Mouse (Mus musculus): ENCODE measurements around the gene Eif2ak3. TPM values are rescaled to one million over a fixed set of nuclear protein-coding genes. Genes with fewer than 3 reads are reported as not detected.

Gene Eif2ak3
- polyA plus RNA-seq, 1 experiment from 2014 or later: 8.2 TPM

DNA sequence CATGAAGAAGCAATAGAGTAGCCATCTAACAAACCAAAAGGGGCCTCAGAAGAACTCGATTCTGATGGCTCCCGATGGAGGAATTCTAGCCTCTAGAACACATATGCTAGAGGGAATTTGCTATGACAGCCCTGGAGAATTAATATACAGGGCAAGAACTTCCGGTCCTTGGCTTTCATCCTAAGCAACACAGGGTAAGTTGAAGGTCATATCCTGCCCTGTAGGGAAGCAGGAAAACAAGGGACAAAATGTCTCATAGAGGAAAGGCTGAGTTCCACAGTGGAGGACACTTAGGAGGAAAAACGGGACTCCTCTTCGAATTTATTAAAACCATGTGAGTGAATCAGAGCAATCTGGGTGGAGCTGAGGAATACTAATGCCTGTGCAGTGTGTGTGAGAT, 1.3 kb upstream of the Eif2ak3 start:
- 73% methylated on average over 5 of the region's 5 CpGs for WGBS
- H3K4me3 ChIP-seq: no peak overlapping the region
- DNase-seq (ENCODE audit: low spot score): no peak
- H3K36me3 ChIP-seq: no peaks in the 10 kb centered on the region
- peak overlapping the region; percentile 91; the same call in 1 of the 2 replicates for H3K27ac ChIP-seq
- H3K27me3 ChIP-seq (ENCODE audit: insufficient read depth, poor library complexity, severe bottlenecking): no peaks in the 10 kb centered on the region
- H3K9me3 ChIP-seq: no peaks in the 10 kb centered on the region
- H3K4me1 ChIP-seq: peaks cover 27% of the 10 kb centered on the region

DNA sequence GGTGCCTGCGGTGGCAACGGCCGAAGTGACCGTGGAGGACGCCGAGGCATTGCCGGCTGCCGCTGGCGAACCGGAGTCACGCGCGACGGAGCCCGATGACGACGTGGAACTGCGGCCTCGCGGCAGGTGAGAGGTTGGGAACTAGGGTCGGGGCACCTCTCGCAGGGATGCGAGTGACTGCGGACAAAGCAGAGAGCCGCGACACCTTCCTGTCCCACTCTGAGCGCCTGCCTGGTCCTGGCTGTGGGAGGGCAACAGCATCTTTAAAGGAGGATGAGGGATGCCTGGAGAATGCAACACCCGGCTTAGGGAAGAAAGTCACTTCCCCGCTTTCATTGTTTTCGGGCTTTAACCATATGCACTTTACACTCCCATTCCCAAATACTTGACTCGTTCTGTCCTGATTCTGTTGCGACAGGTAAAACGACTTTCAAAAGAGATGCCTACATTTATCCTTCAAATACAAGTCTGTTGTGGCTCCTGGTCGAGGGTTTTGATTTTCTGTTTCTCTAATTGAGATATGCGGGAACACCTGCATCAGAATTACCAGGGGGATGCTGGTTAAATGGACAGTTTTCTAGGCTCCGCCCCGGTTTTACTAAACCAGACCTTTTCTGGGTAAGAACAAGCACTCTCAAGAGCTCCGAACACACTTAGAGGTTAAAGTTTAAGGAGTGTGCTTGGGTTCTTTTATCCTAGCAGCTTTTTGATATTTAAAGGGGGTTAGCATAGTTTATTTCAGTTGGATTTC, 756 bp downstream of the Eif2ak3 start:
- Histone ChIP-seq H3K27ac (peak overlapping the region; percentile 91), H3K9me3 (no peaks in the 10 kb centered on the region), H3K4me1 (peaks cover 27% of the 10 kb centered on the region), H3K4me3 (peak overlapping the region; percentile 96), H3K36me3 (no peaks in the 10 kb centered on the region), H3K27me3 (ENCODE audit: insufficient read depth, poor library complexity, severe bottlenecking) (no peaks in the 10 kb centered on the region)
- 3% methylated on average over 38 of the region's 38 CpGs for WGBS
- no peak for DNase-seq (ENCODE audit: low spot score)

DNA sequence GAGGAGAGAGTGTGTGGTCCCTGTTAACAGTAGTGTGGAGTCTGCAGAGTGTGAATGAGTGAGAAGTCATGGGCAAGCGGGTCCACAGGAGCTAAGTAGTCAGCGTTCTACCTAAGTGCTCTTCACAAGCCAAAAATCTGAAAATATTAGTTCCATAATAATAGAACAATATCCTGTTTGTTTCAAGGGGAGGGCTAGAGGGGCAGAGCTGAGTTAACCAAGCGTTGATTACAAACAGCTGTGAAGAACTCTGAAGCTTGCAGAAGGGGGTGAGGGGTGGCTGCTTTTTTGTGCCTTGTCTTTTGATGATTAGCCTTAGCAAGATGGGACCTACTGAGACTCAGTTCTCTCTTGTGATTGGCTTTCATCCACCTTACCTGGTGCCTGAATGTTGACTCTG, 3.1 kb downstream of the Eif2ak3 start:
- no peak overlapping the region for H3K27ac ChIP-seq
- WGBS: 52% methylated on average over 3 of the region's 3 CpGs
- no peak overlapping the region for H3K4me3 ChIP-seq

DNA sequence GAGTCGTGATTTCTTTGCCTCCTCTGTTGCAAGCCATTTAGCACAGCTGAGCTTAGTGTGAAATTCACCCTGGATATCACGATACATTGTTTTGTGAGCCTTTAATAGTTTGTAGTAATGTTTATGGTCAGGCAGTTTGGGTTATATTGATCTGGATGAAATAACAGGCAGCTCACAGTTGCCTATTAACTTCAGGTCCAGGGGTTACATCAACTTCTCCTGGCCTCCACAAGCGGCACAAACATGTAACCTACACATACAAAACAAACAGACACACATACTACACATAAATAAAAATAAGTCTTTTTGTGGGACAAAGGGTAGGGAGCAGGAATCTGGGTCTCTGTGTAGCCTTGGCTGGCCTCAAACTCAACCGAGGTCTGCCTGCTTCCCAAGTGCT, 9.1 kb downstream of the Eif2ak3 start:
- H3K27ac ChIP-seq: no peak overlapping the region
- DNase-seq (ENCODE audit: low spot score): no peak
- H3K27me3 ChIP-seq (ENCODE audit: insufficient read depth, poor library complexity, severe bottlenecking): no peaks in the 10 kb centered on the region
- H3K36me3 ChIP-seq: no peaks in the 10 kb centered on the region
- WGBS: 76% methylated on average over 4 of the region's 4 CpGs
- no peak overlapping the region for H3K4me3 ChIP-seq
- no peaks in the 10 kb centered on the region for H3K4me1 ChIP-seq
- no peaks in the 10 kb centered on the region for H3K9me3 ChIP-seq

More for the DNA sequence above, 3.1 kb downstream of the Eif2ak3 start:
- H3K36me3 ChIP-seq: no peaks in the 10 kb centered on the region
- peaks cover 27% of the 10 kb centered on the region for H3K4me1 ChIP-seq
- H3K9me3 ChIP-seq: no peaks in the 10 kb centered on the region
- H3K27me3 ChIP-seq (ENCODE audit: insufficient read depth, poor library complexity, severe bottlenecking): no peaks in the 10 kb centered on the region
- no peak for DNase-seq (ENCODE audit: low spot score)

DNA sequence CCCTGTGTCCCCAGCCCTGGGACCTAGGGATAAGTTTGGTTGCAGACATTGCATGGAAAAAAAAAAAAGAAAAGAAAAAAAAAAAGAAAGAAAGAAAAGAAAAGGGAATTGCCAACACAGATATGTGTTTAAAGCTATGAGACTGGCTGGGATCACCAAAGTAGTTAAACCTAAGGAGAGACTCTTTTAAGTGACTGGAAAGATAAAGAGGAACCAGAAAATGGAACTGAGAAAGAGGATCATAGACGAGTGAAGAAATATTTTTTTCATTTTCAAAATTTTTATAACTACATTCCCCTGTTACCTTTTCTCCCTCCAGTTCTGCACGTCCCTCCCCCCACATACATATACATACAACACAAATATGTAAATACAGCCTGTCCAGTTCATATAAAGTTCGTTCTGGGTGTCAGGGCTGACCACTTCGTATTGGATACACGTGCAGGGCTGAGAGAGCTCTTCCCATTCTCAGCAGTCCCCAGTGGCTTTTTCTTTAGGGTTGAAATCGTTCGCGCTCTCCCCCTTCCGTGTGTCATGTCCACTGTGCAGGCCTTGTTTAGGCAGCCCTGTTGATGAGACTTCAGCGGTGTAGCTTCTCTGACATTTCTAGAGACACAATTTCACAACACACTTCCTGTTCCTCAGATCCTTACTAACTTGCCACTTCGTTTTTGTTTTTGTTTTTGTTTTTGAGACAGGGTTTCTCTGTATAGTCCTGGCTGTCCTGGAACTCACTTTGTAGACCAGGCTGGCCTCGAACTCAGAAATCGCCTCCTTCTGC, 11.4 kb downstream of the Eif2ak3 start:
- H3K27ac ChIP-seq: no peak overlapping the region
- H3K9me3 ChIP-seq: no peaks in the 10 kb centered on the region
- WGBS: 90% methylated on average over 13 of the region's 13 CpGs
- peaks cover 16% of the 10 kb centered on the region for H3K36me3 ChIP-seq
- no peak overlapping the region for H3K4me3 ChIP-seq
- DNase-seq (ENCODE audit: low spot score): no peak
- H3K27me3 ChIP-seq (ENCODE audit: insufficient read depth, poor library complexity, severe bottlenecking): no peaks in the 10 kb centered on the region
- H3K4me1 ChIP-seq: no peaks in the 10 kb centered on the region

DNA sequence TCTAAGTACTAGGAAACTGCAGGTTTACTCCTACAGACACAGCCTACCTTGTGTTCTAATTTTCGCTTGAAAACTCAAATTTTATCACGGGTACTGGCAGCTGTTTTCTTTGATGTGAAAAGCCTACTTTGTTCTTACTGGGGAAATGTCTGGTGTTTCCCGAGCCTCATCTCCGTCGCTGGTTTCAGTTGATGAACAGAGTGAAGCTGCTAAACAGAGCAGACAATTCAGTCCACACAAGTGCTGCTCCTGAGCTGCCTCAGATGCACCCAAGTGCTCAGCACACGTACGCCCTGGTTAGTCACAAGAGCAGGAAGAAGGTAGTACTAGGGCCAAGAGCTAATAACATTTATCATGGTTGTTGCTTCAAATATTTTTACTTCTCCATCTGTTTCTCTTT, 18.4 kb downstream of the Eif2ak3 start:
- DNase-seq (ENCODE audit: low spot score): no peak
- Histone ChIP-seq H3K9me3 (no peaks in the 10 kb centered on the region), H3K27ac (no peak overlapping the region), H3K36me3 (peaks cover 16% of the 10 kb centered on the region), H3K4me1 (no peaks in the 10 kb centered on the region), H3K4me3 (no peak overlapping the region), H3K27me3 (ENCODE audit: insufficient read depth, poor library complexity, severe bottlenecking) (no peaks in the 10 kb centered on the region)
- 79% methylated on average over 7 of the region's 7 CpGs for WGBS

DNA sequence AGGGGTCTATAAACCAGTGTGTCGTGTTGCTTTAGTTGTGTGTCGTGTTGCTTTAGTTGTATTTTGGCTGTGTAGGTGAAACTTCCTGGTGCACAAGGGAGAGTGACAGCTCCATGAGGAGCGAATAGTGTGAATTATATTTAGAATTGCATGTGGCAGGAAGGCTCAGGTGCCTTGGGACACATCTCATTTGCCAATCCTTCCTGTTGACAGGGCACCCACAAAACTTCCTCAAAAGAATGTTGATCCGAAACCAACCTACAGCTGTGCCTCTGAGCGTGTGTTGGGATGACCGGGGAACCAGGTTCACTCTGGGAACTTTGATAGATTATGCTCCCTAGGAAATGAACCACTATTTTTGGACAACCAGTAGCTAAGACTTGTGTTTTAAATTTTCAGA, 20.0 kb downstream of the Eif2ak3 start:
- H3K9me3 ChIP-seq: no peaks in the 10 kb centered on the region
- no peak overlapping the region for H3K27ac ChIP-seq
- H3K4me3 ChIP-seq: no peak overlapping the region
- no peak for DNase-seq (ENCODE audit: low spot score)
- no peaks in the 10 kb centered on the region for H3K27me3 ChIP-seq (ENCODE audit: insufficient read depth, poor library complexity, severe bottlenecking)
- H3K4me1 ChIP-seq: no peaks in the 10 kb centered on the region
- WGBS: 88% methylated on average over 6 of the region's 6 CpGs
- H3K36me3 ChIP-seq: peaks cover 10% of the 10 kb centered on the region

DNA sequence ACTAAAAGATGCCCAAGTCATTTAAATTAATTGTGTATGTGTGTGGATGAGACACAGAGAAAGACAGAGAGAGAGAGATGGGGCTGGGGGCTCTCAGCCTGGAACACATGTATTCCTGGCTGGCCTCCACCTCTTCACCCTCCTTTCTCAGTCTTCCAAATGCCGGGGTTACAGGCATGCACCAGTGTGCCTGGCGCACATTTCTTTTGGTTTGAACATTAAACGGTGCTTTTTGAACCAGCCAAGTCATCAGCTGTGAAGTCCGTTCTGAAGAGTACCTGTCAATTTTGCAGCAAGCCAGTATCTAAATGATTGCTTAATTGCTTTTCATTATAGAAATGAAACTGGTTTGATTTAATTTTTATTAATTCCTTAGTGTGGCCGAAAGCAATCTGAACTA, 22.4 kb downstream of the Eif2ak3 start:
- 83% methylated on average over 5 of the region's 5 CpGs for WGBS
- no peaks in the 10 kb centered on the region for H3K27me3 ChIP-seq (ENCODE audit: insufficient read depth, poor library complexity, severe bottlenecking)
- no peaks in the 10 kb centered on the region; the same call in 1 of the 2 replicates for H3K36me3 ChIP-seq

DNA sequence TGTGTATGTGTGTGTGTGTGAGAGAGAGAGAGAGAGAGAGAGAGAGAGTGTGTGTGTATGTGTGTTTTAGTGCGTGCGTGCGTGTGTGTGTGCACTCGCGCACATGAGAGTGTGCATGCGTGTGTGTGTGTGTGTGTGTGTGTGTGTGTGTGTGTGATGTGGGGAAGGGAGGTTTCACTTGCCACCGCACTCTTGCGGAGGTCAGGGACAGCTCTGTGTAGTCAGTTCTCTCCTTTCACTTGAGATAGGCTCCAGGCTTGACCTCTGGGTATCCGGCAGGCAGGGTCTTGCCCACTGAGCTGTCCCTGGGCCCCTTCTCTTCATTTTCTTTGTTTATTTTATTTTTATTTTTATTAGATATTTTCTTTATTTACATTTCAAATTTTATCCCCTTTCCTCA, 23.0 kb downstream of the Eif2ak3 start:
- Histone ChIP-seq H3K4me1 (peaks cover 4% of the 10 kb centered on the region; the same call in 1 of the 2 replicates), H3K9me3 (no peaks in the 10 kb centered on the region), H3K36me3 (no peaks in the 10 kb centered on the region), H3K27ac (no peak overlapping the region), H3K4me3 (no peak overlapping the region), H3K27me3 (ENCODE audit: insufficient read depth, poor library complexity, severe bottlenecking) (no peaks in the 10 kb centered on the region)
- WGBS: 85% methylated on average over 9 of the region's 9 CpGs
- no peak for DNase-seq (ENCODE audit: low spot score)

More for the DNA sequence above, 22.4 kb downstream of the Eif2ak3 start:
- no peak for DNase-seq (ENCODE audit: low spot score)
- Histone ChIP-seq H3K4me1 (no peaks in the 10 kb centered on the region), H3K9me3 (no peaks in the 10 kb centered on the region), H3K27ac (no peak overlapping the region), H3K4me3 (no peak overlapping the region)

DNA sequence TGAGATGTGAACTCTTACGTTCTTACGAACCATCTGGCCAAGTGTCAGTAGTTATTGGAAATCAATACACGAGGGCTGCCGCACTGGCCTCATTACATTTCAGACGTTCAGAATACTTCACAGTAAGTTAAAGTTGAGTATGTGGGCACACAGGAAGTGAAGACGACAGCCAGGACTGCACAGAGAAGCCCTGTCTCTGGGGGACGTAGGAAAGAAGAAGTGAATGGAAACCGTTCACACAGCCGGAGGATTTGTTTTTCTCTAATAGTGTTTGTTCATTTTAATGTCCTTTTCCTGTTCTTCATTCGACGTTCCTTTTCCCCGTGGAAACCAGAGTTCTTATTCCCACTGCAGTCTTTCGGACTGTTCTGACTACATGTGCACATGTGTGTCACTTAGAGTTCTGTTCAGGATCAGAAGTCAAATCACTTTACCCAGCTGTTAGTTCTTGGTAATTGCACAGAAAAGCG, 27.2 kb downstream of the Eif2ak3 start:
- Histone ChIP-seq H3K36me3 (no peaks in the 10 kb centered on the region), H3K4me1 (peaks cover 9% of the 10 kb centered on the region; the same call in 1 of the 2 replicates), H3K27me3 (ENCODE audit: insufficient read depth, poor library complexity, severe bottlenecking) (no peaks in the 10 kb centered on the region), H3K4me3 (no peak overlapping the region), H3K27ac (no peak overlapping the region), H3K9me3 (no peaks in the 10 kb centered on the region)
- 75% methylated on average over 14 of the region's 14 CpGs for WGBS
- no peak for DNase-seq (ENCODE audit: low spot score)

DNA sequence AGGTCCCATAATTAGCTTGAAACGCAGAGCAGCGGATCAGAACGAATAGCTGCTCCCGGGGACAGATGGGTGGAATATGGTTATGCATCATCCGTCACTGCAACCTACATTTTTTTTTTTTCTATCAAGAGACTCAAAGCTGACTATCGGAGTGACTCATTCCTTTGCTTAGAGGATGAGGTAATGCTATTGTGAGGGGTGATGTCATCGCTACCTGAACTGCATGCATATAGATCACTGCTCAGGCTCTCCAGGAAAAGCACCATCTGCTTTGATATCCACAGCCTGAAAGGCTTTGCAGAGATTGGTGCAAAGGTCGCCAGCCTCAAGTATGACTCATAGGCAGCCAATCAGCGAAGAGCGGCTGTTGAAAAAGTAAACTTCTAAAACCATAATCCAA, 27.8 kb downstream of the Eif2ak3 start:
- Histone ChIP-seq H3K27me3 (ENCODE audit: insufficient read depth, poor library complexity, severe bottlenecking) (no peaks in the 10 kb centered on the region), H3K27ac (no peak overlapping the region), H3K9me3 (no peaks in the 10 kb centered on the region), H3K4me3 (no peak overlapping the region), H3K4me1 (peaks cover 9% of the 10 kb centered on the region; the same call in 1 of the 2 replicates), H3K36me3 (no peaks in the 10 kb centered on the region)
- WGBS: 70% methylated on average over 10 of the region's 10 CpGs
- DNase-seq (ENCODE audit: low spot score): no peak

DNA sequence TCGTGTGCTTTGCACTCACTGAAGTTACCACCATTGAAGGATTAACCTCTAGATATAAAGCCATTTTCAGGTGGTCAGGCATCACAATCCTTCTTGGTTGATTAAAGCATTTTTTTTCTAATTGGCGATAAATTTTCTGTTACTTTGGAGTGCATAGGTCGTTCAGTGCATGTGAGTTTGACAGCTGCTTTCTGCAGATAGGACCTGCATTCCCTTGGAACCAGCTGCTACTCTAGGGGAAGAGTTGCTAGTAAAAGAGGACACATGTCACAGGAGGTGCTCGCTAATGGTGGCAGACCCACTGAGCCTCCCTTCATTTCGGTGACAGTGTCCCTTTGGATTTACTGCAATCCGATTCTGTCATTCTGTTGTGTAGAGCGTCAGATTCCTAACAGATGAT, 28.3 kb downstream of the Eif2ak3 start:
- DNase-seq (ENCODE audit: low spot score): no peak
- 75% methylated on average over 7 of the region's 7 CpGs for WGBS
- peaks cover 9% of the 10 kb centered on the region; the same call in 1 of the 2 replicates for H3K4me1 ChIP-seq
- H3K27ac ChIP-seq: no peak overlapping the region
- H3K27me3 ChIP-seq (ENCODE audit: insufficient read depth, poor library complexity, severe bottlenecking): no peaks in the 10 kb centered on the region
- H3K4me3 ChIP-seq: no peak overlapping the region
- no peaks in the 10 kb centered on the region for H3K9me3 ChIP-seq
- no peaks in the 10 kb centered on the region for H3K36me3 ChIP-seq

All from heart, embryonic 10.5 days (tissue).